Mouse (Mus musculus) MEL (cell line): Measurements from ENCODE around the gene Esyt1. TPM values are rescaled to one million over a fixed set of nuclear protein-coding genes. Genes with fewer than 3 reads are reported as not detected.
"Not testable (repeated sequence)": the region's sequence is repeated elsewhere in the genome, so short reads cannot be mapped to it uniquely, and the experiment has no call there.

Experiments used
- DNase-seq: peaks from one replicate; pipeline ENCODE4 v3.0.0; 2011; ENCODE audit warnings: low read depth, low spot score
- H3K27ac ChIP-seq: 2 replicates; pipeline ENCODE4 v1.5.1; 2012; ENCODE audit warnings: low read depth, mild to moderate bottlenecking, control low read depth, low read length, moderate library complexity; ENCODE audit not compliant: control insufficient read depth
- H3K27me3 ChIP-seq, 2 experiments: fragments of 150-350 bp in 1 of 2; sonication (generic) in 1 of 2; 2 replicates each; pipeline ENCODE4 v1.6.1; 2012; ENCODE audit warnings: low read length in 2 of 2, mild to moderate bottlenecking in 2 of 2, improper control_type of control experiment in 1 of 2, moderate library complexity in 1 of 2; ENCODE audit not compliant: insufficient read depth in 2 of 2, control insufficient read depth in 1 of 2
- H3K36me3 ChIP-seq, 2 experiments: 2 replicates each; pipeline ENCODE4 v1.6.1; 2012 to 2014; ENCODE audit warnings: low read length in 2 of 2, improper control_type of control experiment in 1 of 2, inconsistent platforms in 1 of 2, mild to moderate bottlenecking in 1 of 2; ENCODE audit not compliant: insufficient read depth in 2 of 2, control insufficient read depth in 1 of 2
- H3K4me1 ChIP-seq, 2 experiments: fragments of 150-350 bp in 1 of 2; sonication (generic) in 1 of 2; 2 replicates each; pipeline ENCODE4 v1.6.1; 2012; ENCODE audit warnings: low read length in 2 of 2, improper control_type of control experiment in 1 of 2, mild to moderate bottlenecking in 1 of 2; ENCODE audit not compliant: insufficient read depth in 2 of 2, control insufficient read depth in 1 of 2
- H3K4me3 ChIP-seq, 2 experiments: fragments of 150-350 bp in 1 of 2; sonication (generic) in 1 of 2; 2 replicates each; pipeline ENCODE4 v1.5.1; 2012; ENCODE audit warnings: low read depth in 2 of 2, low read length in 2 of 2, mild to moderate bottlenecking in 2 of 2, moderate library complexity in 2 of 2, control low read depth in 1 of 2, improper control_type of control experiment in 1 of 2; ENCODE audit not compliant: control insufficient read depth in 1 of 2, insufficient read depth in 1 of 2
- H3K79me2 ChIP-seq: 2 replicates; pipeline ENCODE4 v1.6.1; 2012; ENCODE audit warnings: mild to moderate bottlenecking, low read length, moderate library complexity; ENCODE audit not compliant: control insufficient read depth, poor library complexity, insufficient read depth
- H3K9ac ChIP-seq: 2 replicates; pipeline ENCODE4 v1.6.1; 2012; ENCODE audit warnings: low read depth, mild to moderate bottlenecking, control low read depth, low read length, moderate library complexity; ENCODE audit not compliant: control insufficient read depth, poor library complexity, severe bottlenecking
- H3K9me3 ChIP-seq: fragments of 150-350 bp; sonication (generic); replicated peaks from 2 replicates; pipeline ENCODE4 v1.6.1; 2012; ENCODE audit warnings: mild to moderate bottlenecking, low read length, improper control_type of control experiment, moderate library complexity; ENCODE audit not compliant: insufficient read depth
- BHLHE40 ChIP-seq: IDR thresholded peaks from 2 replicates; pipeline ENCODE4 v1.6.1; 2012; ENCODE audit warnings: low read depth, mild to moderate bottlenecking, inconsistent platforms, low read length, improper control_type of control experiment, borderline replicate concordance
- CTCF ChIP-seq, 3 experiments: IDR thresholded peaks in 2 of 3; conservative IDR thresholded peaks in 1 of 3; 2 replicates each; pipeline ENCODE4 v1.5.1; 2011 to 2012; ENCODE audit warnings: low read length in 3 of 3, low read depth in 2 of 3, mild to moderate bottlenecking in 2 of 3, improper control_type of control experiment in 1 of 3, inconsistent platforms in 1 of 3, mixed read lengths in 1 of 3, moderate library complexity in 1 of 3; ENCODE audit not compliant: control insufficient read depth in 1 of 3, insufficient read depth in 1 of 3, poor library complexity in 1 of 3, severe bottlenecking in 1 of 3
- ETS1 ChIP-seq: IDR thresholded peaks from 2 replicates; pipeline ENCODE4 v1.6.1; 2012; ENCODE audit warnings: low read depth, mild to moderate bottlenecking, inconsistent platforms, low read length, improper control_type of control experiment, moderate library complexity
- GABPA ChIP-seq: IDR thresholded peaks from 2 replicates; pipeline ENCODE4 v1.6.1; 2012; ENCODE audit warnings: low read depth, mild to moderate bottlenecking, inconsistent platforms, low read length, improper control_type of control experiment, moderate library complexity
- HCFC1 ChIP-seq: IDR thresholded peaks from 2 replicates; pipeline ENCODE4 v1.6.1; 2012; ENCODE audit warnings: low read depth, mild to moderate bottlenecking, inconsistent platforms, low read length, improper control_type of control experiment, moderate library complexity
- JUND ChIP-seq: IDR thresholded peaks from 2 replicates; pipeline ENCODE4 v1.6.1; 2011; ENCODE audit warnings: low read depth, mild to moderate bottlenecking, improper control_type of control experiment, low read length
- KAT2A ChIP-seq: conservative IDR thresholded peaks from 2 replicates; pipeline ENCODE4 v1.6.1; 2012; ENCODE audit warnings: low read depth, low read length, improper control_type of control experiment, inconsistent platforms
- MAX ChIP-seq: IDR thresholded peaks from 2 replicates; pipeline ENCODE4 v1.6.1; 2011; ENCODE audit warnings: low read length, improper control_type of control experiment
- MAZ ChIP-seq: IDR thresholded peaks from 2 replicates; pipeline ENCODE4 v1.6.1; 2012; ENCODE audit warnings: low read depth, mild to moderate bottlenecking, inconsistent platforms, low read length, improper control_type of control experiment
- MEF2A ChIP-seq: IDR thresholded peaks from 2 replicates; pipeline ENCODE4 v1.6.1; 2014; ENCODE audit warnings: low read depth, mild to moderate bottlenecking, inconsistent platforms, low read length, improper control_type of control experiment; ENCODE audit not compliant: poor library complexity, insufficient replicate concordance, severe bottlenecking; ENCODE audit errors: extremely low read depth
- MXI1 ChIP-seq: IDR thresholded peaks from 2 replicates; pipeline ENCODE4 v1.6.1; 2011; ENCODE audit warnings: mild to moderate bottlenecking, low read depth, low read length, improper control_type of control experiment
- MYB ChIP-seq: IDR thresholded peaks from 2 replicates; pipeline ENCODE4 v1.6.1; 2011; ENCODE audit warnings: mild to moderate bottlenecking, low read depth, low read length, improper control_type of control experiment
- NRF1 ChIP-seq: IDR thresholded peaks from 2 replicates; pipeline ENCODE4 v1.6.1; 2014; ENCODE audit warnings: low read depth, mild to moderate bottlenecking, inconsistent platforms, low read length, improper control_type of control experiment, moderate library complexity; ENCODE audit not compliant: poor library complexity, insufficient read depth, severe bottlenecking
- POLR2A ChIP-seq, 2 experiments: IDR thresholded peaks; 2 replicates each; pipeline ENCODE4 v1.6.1; 2011 to 2012; ENCODE audit warnings: low read length in 2 of 2, mild to moderate bottlenecking in 2 of 2, control low read depth in 1 of 2, improper control_type of control experiment in 1 of 2, low read depth in 1 of 2, moderate library complexity in 1 of 2; ENCODE audit not compliant: control insufficient read depth in 1 of 2, insufficient read depth in 1 of 2, poor library complexity in 1 of 2
- POLR2AphosphoS2 ChIP-seq: IDR thresholded peaks from 2 replicates; pipeline ENCODE4 v1.6.1; 2011; ENCODE audit warnings: low read length, improper control_type of control experiment
- SIN3A ChIP-seq: IDR thresholded peaks from 2 replicates; pipeline ENCODE4 v1.6.1; 2012; ENCODE audit warnings: low read length, improper control_type of control experiment, inconsistent platforms
- SMC3 ChIP-seq: IDR thresholded peaks from 2 replicates; pipeline ENCODE4 v1.6.1; 2011; ENCODE audit warnings: low read depth, low read length, improper control_type of control experiment
- TBP ChIP-seq: IDR thresholded peaks from 2 replicates; pipeline ENCODE4 v1.8.0; 2011; ENCODE audit warnings: low read depth, low read length, improper control_type of control experiment
- TCF12 ChIP-seq: IDR thresholded peaks from 2 replicates; pipeline ENCODE4 v1.6.1; 2014; ENCODE audit warnings: low read depth, mild to moderate bottlenecking, inconsistent platforms, low read length, improper control_type of control experiment, moderate library complexity
- UBTF ChIP-seq: IDR thresholded peaks from 2 replicates; pipeline ENCODE4 v1.6.1; 2012; ENCODE audit warnings: low read depth, mild to moderate bottlenecking, inconsistent platforms, low read length, improper control_type of control experiment, moderate library complexity, borderline replicate concordance; ENCODE audit not compliant: insufficient read depth
- ZC3H11A ChIP-seq: IDR thresholded peaks from 2 replicates; pipeline ENCODE4 v1.6.1; 2012; ENCODE audit warnings: low read depth, mild to moderate bottlenecking, inconsistent platforms, low read length, improper control_type of control experiment
- ZMIZ1 ChIP-seq: IDR thresholded peaks from 2 replicates; pipeline ENCODE4 v1.6.1; 2012; ENCODE audit warnings: low read depth, mild to moderate bottlenecking, inconsistent platforms, low read length, improper control_type of control experiment, moderate library complexity
- ZNF384 ChIP-seq: IDR thresholded peaks from 2 replicates; pipeline ENCODE4 v1.6.1; 2012; ENCODE audit warnings: low read depth, mild to moderate bottlenecking, inconsistent platforms, low read length, improper control_type of control experiment
- polyA plus RNA-seq, 2 experiments: library from polyadenylated mRNA; stranded (reverse) in 1 of 2; unstranded in 1 of 2; fragments of >175 nt in 1 of 2; fragments of >200 nt in 1 of 2; gene quantifications; 2 replicates each; pipeline versions ENCODE4 v1.2.1 to v1.2.4; 2012; ENCODE audit warnings: low replicate concordance in 2 of 2, low read depth in 1 of 2; ENCODE audit not compliant: insufficient read length in 2 of 2, insufficient read depth in 1 of 2, missing spikeins in 1 of 2
- total RNA-seq: library from RNA; depleted of rRNA; stranded (reverse); fragments of 300-350 nt; gene quantifications from 2 replicates; pipeline ENCODE4 v1.2.3, GENCODE M21; 2012

Gene Esyt1
- total and polyA plus RNA-seq, 3 experiments: 35.1 to 57.0 (median 53.4) TPM

GRCm38 (mm10) chr10:128548947-128549681 is 23.4 kb upstream of the Esyt1 start, which contains the start of gene Rpl41 (continued):
- no peak for TF ChIP-seq BHLHE40
- TF ChIP-seq POLR2AphosphoS2: peak; percentile 100
- no peak for TF ChIP-seq NRF1
- TF ChIP-seq, all 39 proteins: peak for 24

GRCm38 (mm10) chr10:128548051-128548791 is 22.6 kb upstream of the Esyt1 start:
- TF ChIP-seq POLR2A (IDR thresholded peaks at IDR 0.05; ENCODE audit: control insufficient read depth in 1 of 2, insufficient read depth in 1 of 2, low read depth in 1 of 2, low read length in 2 of 2, poor library complexity in 1 of 2): peak in 1 of 2 experiments; percentile 1; a peak in 2 of 4 replicates
- peak overlapping the region; percentile 100 for H3K9ac ChIP-seq

GRCm38 (mm10) chr10:128547361-128548032 is 21.8 kb upstream of the Esyt1 start, which contains the start of gene Zc3h10:
Zc3h10 (minus strand) TSS chr10:128547774.
- H3K27ac ChIP-seq: peak within 1 kb of the TSS; percentile 97
- no peaks in the 10 kb centered on the region for H3K27me3 ChIP-seq
- H3K79me2 ChIP-seq: peaks cover 18% of the 10 kb centered on the region
- H3K36me3 ChIP-seq: peaks cover 0 to 8% of the 10 kb centered on the region in 2 experiments; a peak in 2 of 4 replicates
- peak within 1 kb of the TSS; percentile 75 to 96 for H3K4me3 ChIP-seq
- peaks cover 0 to 16% of the 10 kb centered on the region in 2 experiments; a peak in 2 of 4 replicates for H3K4me1 ChIP-seq
- H3K9me3 ChIP-seq: no peaks in the 10 kb centered on the region
- H3K9ac ChIP-seq: peak within 1 kb of the TSS; percentile 100
- peak; percentile 99 for DNase-seq
- TF ChIP-seq MYB (peak; percentile 77), JUND (no peak), POLR2AphosphoS2 (peak; percentile 100), NRF1 (peak; percentile 61; the same call in 1 of the 2 replicates), GABPA (no peak), SMC3 (peak; percentile 28), SIN3A (peak; percentile 98), MXI1 (peak; percentile 92), KAT2A (peak; percentile 89), HCFC1 (peak; percentile 99), TCF12 (peak; percentile 70; the same call in 1 of the 2 replicates), POLR2A (IDR thresholded peaks at IDR 0.05; ENCODE audit: control insufficient read depth in 1 of 2, insufficient read depth in 1 of 2, low read depth in 1 of 2, low read length in 2 of 2, poor library complexity in 1 of 2) (peak; percentile 81 to 96), ZMIZ1 (peak; percentile 98; the same call in 1 of the 2 replicates), BHLHE40 (peak; percentile 24; the same call in 1 of the 2 replicates), ZNF384 (peak; percentile 80), MAX (peak; percentile 60; the same call in 1 of the 2 replicates), ETS1 (peak; percentile 66), MEF2A (no peak), CTCF (IDR thresholded peaks at IDR 0.05 in 2 of 3, conservative IDR thresholded peaks at IDR 0.05 in 1 of 3; ENCODE audit: control insufficient read depth in 1 of 3, insufficient read depth in 1 of 3, low read depth in 2 of 3, low read length in 3 of 3, poor library complexity in 1 of 3, severe bottlenecking in 1 of 3) (peak in 2 of 3 experiments; percentile 31 to 49; a peak in 4 of 6 replicates), ZC3H11A (no peak), TBP (peak; percentile 56), MAZ (peak; percentile 77; the same call in 1 of the 2 replicates), UBTF (no peak)

More at GRCm38 (mm10) chr10:128548051-128548791, 22.6 kb upstream of the Esyt1 start:
- H3K36me3 ChIP-seq, H3K27me3 ChIP-seq, H3K9me3 ChIP-seq: not testable (repeated sequence)
- Histone ChIP-seq H3K79me2 (peaks cover 18% of the 10 kb centered on the region), H3K27ac (peak overlapping the region; percentile 97), H3K4me1 (peaks cover 0 to 16% of the 10 kb centered on the region in 2 experiments; a peak in 2 of 4 replicates), H3K4me3 (peak overlapping the region; percentile 54 to 96)
- peak; percentile 59 for DNase-seq
